Mouse (Mus musculus) liver, embryonic 11.5 days (tissue): ENCODE measurements around the gene Rras. TPM values are rescaled to one million over a fixed set of nuclear protein-coding genes. Genes with fewer than 3 reads are reported as not detected.

Experiments used
- ATAC-seq: fragments of 200-750 bp; cut with Nextera tagmentation; replicated peaks from 2 replicates; pipeline ENCODE4 v1.8.0; 2017; ENCODE audit warnings: moderate number of reproducible peaks, mild to moderate bottlenecking, moderate TSS enrichment, moderate library complexity; ENCODE audit not compliant: low FRiP score
- DNase-seq: peaks from one replicate; pipeline ENCODE4 v3.0.0-alpha.2; 2017; ENCODE audit warnings: low spot score
- H3K27ac ChIP-seq: fragments of 300-500 bp; sonication (generic); 2 replicates; pipeline ENCODE4 v1.5.1; 2014; ENCODE audit warnings: mild to moderate bottlenecking, low read depth, low read length, control low read depth
- H3K27me3 ChIP-seq: fragments of 300-500 bp; sonication (generic); replicated peaks from 2 replicates; pipeline ENCODE4 v1.6.1; 2014; ENCODE audit warnings: low read length, mixed read lengths; ENCODE audit not compliant: control insufficient read depth, insufficient read depth
- H3K36me3 ChIP-seq: fragments of 300-500 bp; sonication (generic); 2 replicates; pipeline ENCODE4 v1.6.1; 2014; ENCODE audit warnings: mild to moderate bottlenecking, low read length, moderate library complexity, mixed read lengths; ENCODE audit not compliant: control insufficient read depth, insufficient read depth
- H3K4me1 ChIP-seq: fragments of 300-500 bp; sonication (generic); replicated peaks from 2 replicates; pipeline ENCODE4 v1.6.1; 2014; ENCODE audit warnings: low read length, mixed read lengths; ENCODE audit not compliant: control insufficient read depth, insufficient read depth
- H3K4me2 ChIP-seq: fragments of 300-500 bp; sonication (generic); 2 replicates; pipeline ENCODE4 v1.6.1; 2014; ENCODE audit warnings: mild to moderate bottlenecking, control low read depth, moderate library complexity
- H3K4me3 ChIP-seq: fragments of 300-500 bp; sonication (generic); 2 replicates; pipeline ENCODE4 v1.5.1; 2014; ENCODE audit warnings: low read depth, low read length, control low read depth
- H3K9ac ChIP-seq: fragments of 300-500 bp; sonication (generic); 2 replicates; pipeline ENCODE4 v1.6.1; 2014; ENCODE audit warnings: low read depth, low read length, control low read depth
- H3K9me3 ChIP-seq: fragments of 300-500 bp; sonication (generic); 2 replicates; pipeline ENCODE4 v1.6.1; 2016; ENCODE audit warnings: low read length, inconsistent platforms, mixed read lengths; ENCODE audit not compliant: control insufficient read depth
- WGBS: fragments of 180-500 bp; shearing (Covaris S2); extraction: QIAGEN DNeasy Blood & Tissue Kit; methylation state at CpG from one replicate; pipeline ENCODE4 v1.1.7; 2014; 5-methylcytosine and 5-hydroxymethylcytosine counted together
- polyA plus RNA-seq: library from polyadenylated mRNA; unstranded; fragments of >200 nt; fragmentation: Nextera tagmentation; extraction: Ambion mirVana; gene quantifications from 2 replicates; pipeline ENCODE4 v1.2.1, GENCODE M21; 2014

The Rras gene
- polyA plus RNA-seq, 1 experiment from 2014 or later, result 21.6 TPM

GRCm38 (mm10) chr7:45040851-45041250, 23.1 kb downstream of the Rras start:
- no peak for ATAC-seq
- DNase-seq, result no peak
- Histone ChIP-seq H3K27me3 (no peaks in the 10 kb centered on the region), H3K27ac (no peak overlapping the region), H3K9me3 (no peaks in the 10 kb centered on the region), H3K4me2 (no peak overlapping the region), H3K4me3 (no peak overlapping the region), H3K36me3 (peaks cover 77% of the 10 kb centered on the region), H3K9ac (no peak overlapping the region), H3K4me1 (no peaks in the 10 kb centered on the region)
- 91% methylated on average over 9 of the region's 9 CpGs for WGBS

GRCm38 (mm10) chr7:45043307-45043706, 25.5 kb downstream of the Rras start:
- Histone ChIP-seq H3K4me1 (no peaks in the 10 kb centered on the region), H3K9me3 (no peaks in the 10 kb centered on the region), H3K4me3 (no peak overlapping the region), H3K36me3 (peaks cover 81% of the 10 kb centered on the region), H3K27me3 (no peaks in the 10 kb centered on the region), H3K9ac (no peak overlapping the region), H3K27ac (no peak overlapping the region), H3K4me2 (no peak overlapping the region)
- DNase-seq (no peak), ATAC-seq (no peak)
- 95% methylated on average over 14 of the region's 14 CpGs for WGBS

GRCm38 (mm10) chr7:45045741-45046140, 28.0 kb downstream of the Rras start:
- no peaks in the 10 kb centered on the region for H3K4me1 ChIP-seq
- peaks cover 82% of the 10 kb centered on the region for H3K36me3 ChIP-seq
- DNase-seq (no peak), ATAC-seq (no peak)
- no peaks in the 10 kb centered on the region for H3K9me3 ChIP-seq
- no peak overlapping the region for H3K4me3 ChIP-seq
- H3K4me2 ChIP-seq, result no peak overlapping the region
- no peak overlapping the region for H3K9ac ChIP-seq
- WGBS, result 93% methylated on average over 22 of the region's 22 CpGs
- H3K27me3 ChIP-seq, result no peaks in the 10 kb centered on the region
- H3K27ac ChIP-seq, result no peak overlapping the region

GRCm38 (mm10) chr7:45046853-45047350, 29.1 kb downstream of the Rras start:
- Histone ChIP-seq H3K4me3 (no peak overlapping the region), H3K27ac (no peak overlapping the region), H3K36me3 (peaks cover 77% of the 10 kb centered on the region), H3K27me3 (no peaks in the 10 kb centered on the region), H3K4me1 (peaks cover 9% of the 10 kb centered on the region), H3K4me2 (no peak overlapping the region), H3K9ac (no peak overlapping the region), H3K9me3 (no peaks in the 10 kb centered on the region)
- ATAC-seq (no peak), DNase-seq (no peak)
- 93% methylated on average over 26 of the region's 26 CpGs for WGBS

- no peak for ATAC-seq
- Histone ChIP-seq H3K4me1 (peaks cover 12% of the 10 kb centered on the region), H3K9me3 (no peaks in the 10 kb centered on the region), H3K4me3 (no peak overlapping the region), H3K36me3 (peaks cover 74% of the 10 kb centered on the region), H3K27me3 (no peaks in the 10 kb centered on the region), H3K27ac (no peak overlapping the region), H3K4me2 (no peak overlapping the region), H3K9ac (no peak overlapping the region)
- no peak for DNase-seq
- WGBS, result 95% methylated on average over 14 of the region's 14 CpGs
Observed at GRCm38 (mm10) chr7:45047491-45047890, 29.7 kb downstream of the Rras start.

GRCm38 (mm10) chr7:45048001-45048890, 30.5 kb downstream of the Rras start:
- DNase-seq (no peak), ATAC-seq (no peak)
- peaks cover 67% of the 10 kb centered on the region for H3K36me3 ChIP-seq
- no peaks in the 10 kb centered on the region for H3K27me3 ChIP-seq
- H3K9ac ChIP-seq, result no peak overlapping the region
- H3K9me3 ChIP-seq, result no peaks in the 10 kb centered on the region
- no peak overlapping the region for H3K4me3 ChIP-seq
- 93% methylated on average over 38 of the region's 38 CpGs for WGBS
- H3K4me1 ChIP-seq, result peaks cover 12% of the 10 kb centered on the region
- H3K27ac ChIP-seq, result no peak overlapping the region
- no peak overlapping the region for H3K4me2 ChIP-seq

- Histone ChIP-seq H3K4me3 (no peak overlapping the region), H3K9ac (no peak overlapping the region), H3K36me3 (peaks cover 59% of the 10 kb centered on the region), H3K9me3 (no peaks in the 10 kb centered on the region), H3K27me3 (no peaks in the 10 kb centered on the region), H3K27ac (no peak overlapping the region), H3K4me1 (peaks cover 15% of the 10 kb centered on the region), H3K4me2 (no peak overlapping the region)
- 94% methylated on average over 23 of the region's 23 CpGs for WGBS
- no peak for DNase-seq
- ATAC-seq, result no peak
Observed at GRCm38 (mm10) chr7:45048923-45049657, 31.3 kb downstream of the Rras start.

DNA sequence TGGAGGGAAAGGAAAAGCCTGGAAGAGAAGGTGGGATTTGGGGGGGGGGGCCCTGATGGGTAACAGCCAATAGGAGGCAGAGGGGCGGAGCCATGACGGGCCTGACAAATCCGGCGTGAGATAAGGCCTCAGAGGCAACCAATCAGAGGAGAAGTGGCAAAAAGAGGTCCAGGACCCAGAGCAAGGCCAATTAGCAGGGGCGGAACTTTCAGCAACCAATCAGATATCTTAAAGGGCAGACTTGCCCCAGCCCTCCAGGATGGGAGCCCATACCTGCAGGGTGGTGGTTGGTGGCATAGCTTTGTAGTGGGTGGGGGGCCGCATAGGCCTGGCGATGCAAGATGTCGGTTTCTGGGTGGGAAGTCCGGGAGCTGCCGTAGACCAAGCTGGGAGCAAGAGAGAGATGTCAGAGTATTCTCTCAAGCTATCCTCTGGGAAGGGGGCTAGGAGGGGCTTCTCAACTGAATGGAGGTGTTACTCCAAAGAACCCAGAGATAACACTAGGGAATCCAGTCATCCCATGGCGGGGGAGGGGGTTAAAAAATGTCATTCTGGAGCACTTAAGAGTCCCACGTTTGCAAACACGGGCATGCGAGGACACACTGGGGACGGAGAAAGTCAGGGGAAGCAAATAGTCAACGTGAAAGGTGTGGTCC, 33.3 kb downstream of the Rras start:
- H3K4me2 ChIP-seq, result peak overlapping the region; percentile 100
- H3K9ac ChIP-seq, result peak overlapping the region; percentile 91; the same call in 1 of the 2 replicates
- H3K4me1 ChIP-seq, result peaks cover 15% of the 10 kb centered on the region
- peak; percentile 21 for ATAC-seq
- H3K36me3 ChIP-seq, result peaks cover 42% of the 10 kb centered on the region
- 12% methylated on average over 16 of the region's 16 CpGs for WGBS
- no peaks in the 10 kb centered on the region for H3K9me3 ChIP-seq
- H3K4me3 ChIP-seq, result peak overlapping the region; percentile 72
- H3K27ac ChIP-seq, result peak overlapping the region; percentile 99; the same call in 1 of the 2 replicates
- no peaks in the 10 kb centered on the region for H3K27me3 ChIP-seq
- DNase-seq, result peak; percentile 62
